Mouse (Mus musculus) myocyte (in vitro differentiated cells): Measurements from ENCODE around the gene Cldn6.
A peak's percentile ranks its signal among the peaks of the same experiment; 100 is the strongest.

Source experiments
- CEBPB ChIP-seq: IDR thresholded peaks from 2 replicates; pipeline ENCODE4 v1.6.1; 2011; ENCODE audit warnings: mild to moderate bottlenecking, moderate library complexity; ENCODE audit not compliant: poor library complexity, insufficient read depth, severe bottlenecking
- E2F4 ChIP-seq: IDR thresholded peaks from one replicate; pipeline ENCODE4 v1.6.1; 2011; ENCODE audit warnings: mild to moderate bottlenecking, control low read depth, moderate library complexity; ENCODE audit not compliant: insufficient read depth
- MAX ChIP-seq: IDR thresholded peaks from one replicate; pipeline ENCODE4 v1.6.1; 2011; ENCODE audit warnings: low read depth, mild to moderate bottlenecking, control low read depth
- MYOD1 ChIP-seq, 3 experiments: IDR thresholded peaks; one replicate each; pipeline ENCODE4 v1.6.1; 2011; ENCODE audit warnings: control low read depth in 2 of 3, low read depth in 2 of 3, mild to moderate bottlenecking in 2 of 3, moderate library complexity in 1 of 3; ENCODE audit not compliant: insufficient read length in 2 of 3, control insufficient read depth in 1 of 3
- MYOG ChIP-seq, 3 experiments: IDR thresholded peaks; one replicate each; pipeline ENCODE4 v1.6.1; 2011; ENCODE audit warnings: control low read depth in 2 of 3, low read depth in 2 of 3, mild to moderate bottlenecking in 2 of 3; ENCODE audit not compliant: insufficient read length in 2 of 3, control insufficient read depth in 1 of 3, insufficient read depth in 1 of 3
- POLR2A ChIP-seq: IDR thresholded peaks from one replicate; pipeline ENCODE4 v1.6.1; 2011; ENCODE audit warnings: low read depth, mild to moderate bottlenecking, control low read depth, moderate library complexity; ENCODE audit not compliant: insufficient read length
- POLR2AphosphoS2 ChIP-seq: IDR thresholded peaks from one replicate; pipeline ENCODE4 v1.6.1; 2011; ENCODE audit warnings: low read depth, control low read depth; ENCODE audit not compliant: insufficient read length
- REST ChIP-seq: IDR thresholded peaks from one replicate; pipeline ENCODE4 v1.6.1; 2011; ENCODE audit warnings: mild to moderate bottlenecking, control low read depth, moderate library complexity; ENCODE audit not compliant: insufficient read depth, insufficient read length
- TCF12 ChIP-seq: IDR thresholded peaks from one replicate; pipeline ENCODE4 v1.6.1; 2011; ENCODE audit warnings: mild to moderate bottlenecking, control low read depth; ENCODE audit not compliant: poor library complexity, insufficient read depth, severe bottlenecking
- USF1 ChIP-seq: IDR thresholded peaks from one replicate; pipeline ENCODE4 v1.6.1; 2011; ENCODE audit warnings: low read depth, mild to moderate bottlenecking, control low read depth, moderate library complexity

GRCm38 (mm10) chr17:23676473-23677031, 2.5 kb upstream of the Cldn6 start:
- no peak for TF ChIP-seq CEBPB
- peak; percentile 51 for TF ChIP-seq POLR2A
- TF ChIP-seq E2F4 = no peak
- no peak for TF ChIP-seq REST
- no peak for TF ChIP-seq TCF12
- no peak for TF ChIP-seq USF1
- no peak for TF ChIP-seq MAX
- peak; percentile 71 for TF ChIP-seq POLR2AphosphoS2
- peak in 2 of 3 experiments; percentile 2 to 34 for TF ChIP-seq MYOG (IDR thresholded peaks at IDR 0.05; ENCODE audit: control insufficient read depth in 1 of 3, insufficient read depth in 1 of 3, insufficient read length in 2 of 3, low read depth in 2 of 3)
- TF ChIP-seq MYOD1 (IDR thresholded peaks at IDR 0.05; ENCODE audit: control insufficient read depth in 1 of 3, insufficient read length in 2 of 3, low read depth in 2 of 3) = peak in 1 of 3 experiments; percentile 63
